Mouse (Mus musculus) liver, postnatal 0 days (tissue): ENCODE results near the gene Pard3. TPM values are rescaled to one million over a fixed set of nuclear protein-coding genes. Genes with fewer than 3 reads are reported as not detected.

ENCODE experiments used
- ATAC-seq: fragments of 200-750 bp; cut with Nextera tagmentation; 2 replicates; pipeline ENCODE4 v1.8.0; 2017; ENCODE audit warnings: mild to moderate bottlenecking, moderate library complexity
- DNase-seq: peaks from one replicate; pipeline ENCODE4 v3.0.0-alpha.2; 2016
- H3K27ac ChIP-seq: fragments of 300-500 bp; sonication (generic); 2 replicates; pipeline ENCODE4 v1.5.1; 2014; ENCODE audit warnings: antibody characterized with exemption, moderate library complexity, mild to moderate bottlenecking, low read depth
- H3K27me3 ChIP-seq: fragments of 300-500 bp; sonication (generic); 2 replicates; pipeline ENCODE4 v1.6.1; 2014; ENCODE audit warnings: low read length, control low read depth, mixed read lengths; ENCODE audit not compliant: insufficient read depth
- H3K36me3 ChIP-seq: fragments of 300-500 bp; sonication (generic); replicated peaks from 2 replicates; pipeline ENCODE4 v1.6.1; 2014; ENCODE audit warnings: mild to moderate bottlenecking, control low read depth, low read length, moderate library complexity, mixed read lengths; ENCODE audit not compliant: insufficient read depth
- H3K4me1 ChIP-seq: fragments of 300-500 bp; sonication (generic); 2 replicates; pipeline ENCODE4 v1.6.1; 2014; ENCODE audit warnings: antibody characterized with exemption, mild to moderate bottlenecking, control low read depth; ENCODE audit not compliant: insufficient read depth
- H3K4me2 ChIP-seq: fragments of 300-500 bp; sonication (generic); 2 replicates; pipeline ENCODE4 v1.6.1; 2014; ENCODE audit warnings: low read depth, mild to moderate bottlenecking, low read length, moderate library complexity, mixed read lengths
- H3K4me3 ChIP-seq: fragments of 300-500 bp; sonication (generic); 2 replicates; pipeline ENCODE4 v1.5.1; 2014; ENCODE audit warnings: low read depth, low read length
- H3K9ac ChIP-seq: fragments of 300-500 bp; sonication (generic); replicated peaks from 2 replicates; pipeline ENCODE4 v1.6.1; 2014; ENCODE audit warnings: mild to moderate bottlenecking, moderate library complexity
- H3K9me3 ChIP-seq: fragments of 300-500 bp; sonication (generic); 2 replicates; pipeline ENCODE4 v1.6.1; 2016; ENCODE audit warnings: mild to moderate bottlenecking, control low read depth, low read length, mixed read lengths
- CTCF ChIP-seq: sonication (generic); IDR thresholded peaks from 2 replicates; pipeline ENCODE4 v1.5.1; 2016; ENCODE audit warnings: antibody characterized with exemption, low read depth
- EP300 ChIP-seq: IDR thresholded peaks from 2 replicates; pipeline ENCODE4 v1.6.1; 2016; ENCODE audit warnings: antibody characterized with exemption, low read depth, mild to moderate bottlenecking
- WGBS: fragments of 180-500 bp; shearing (Covaris S2); extraction: QIAGEN DNeasy Blood & Tissue Kit; methylation state at CpG from one replicate; pipeline ENCODE4 v1.1.7; 2014; ENCODE audit not compliant: insufficient replicate concordance; 5-methylcytosine and 5-hydroxymethylcytosine counted together
- polyA plus RNA-seq: library from polyadenylated mRNA; unstranded; fragments of >200 nt; fragmentation: Nextera tagmentation; extraction: Ambion mirVana; gene quantifications from 2 replicates; pipeline ENCODE4 v1.2.1, GENCODE M21; 2015

The Pard3 gene
- polyA plus RNA-seq, 1 experiment from 2014 or later, result 10.2 TPM

GRCm38 (mm10) chr8:127269082-127269747 lies 205.5 kb downstream of the Pard3 start:
- Histone ChIP-seq H3K36me3 (no peaks in the 10 kb centered on the region), H3K9me3 (no peaks in the 10 kb centered on the region), H3K4me3 (no peak overlapping the region), H3K9ac (no peak overlapping the region), H3K27ac (no peak overlapping the region), H3K4me2 (no peak overlapping the region), H3K4me1 (peaks cover 3% of the 10 kb centered on the region; the same call in 1 of the 2 replicates), H3K27me3 (no peaks in the 10 kb centered on the region)
- 65% methylated on average over 2 of the region's 2 CpGs for WGBS
- DNase-seq, result no peak
- no peak for TF ChIP-seq CTCF
- no peak for ATAC-seq

DNA sequence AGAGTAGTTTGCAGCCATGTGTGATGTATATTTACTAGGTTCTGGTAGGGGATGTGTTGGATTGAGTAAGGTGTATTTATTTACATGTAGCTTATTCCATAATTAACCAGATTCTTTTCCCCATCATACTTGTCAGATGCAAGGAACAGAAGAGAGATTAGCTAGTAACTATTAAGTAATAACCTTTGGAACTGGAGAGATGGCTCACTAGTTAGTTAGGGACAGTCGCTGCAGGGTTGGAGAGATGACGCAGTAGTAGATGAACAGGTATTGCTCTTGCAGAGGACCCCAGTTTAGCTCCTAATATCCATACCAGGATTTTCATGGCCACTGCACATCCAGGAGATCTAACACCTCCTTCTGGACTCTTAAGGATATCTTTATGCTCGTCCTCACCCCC lies 207.5 kb downstream of the Pard3 start:
- 74% methylated on average over 3 of the region's 3 CpGs for WGBS

GRCm38 (mm10) chr8:127280299-127280974 lies 216.7 kb downstream of the Pard3 start:
- Histone ChIP-seq H3K4me1 (no peaks in the 10 kb centered on the region), H3K4me3 (no peak overlapping the region), H3K36me3 (no peaks in the 10 kb centered on the region), H3K4me2 (no peak overlapping the region), H3K27ac (no peak overlapping the region), H3K9ac (no peak overlapping the region), H3K27me3 (no peaks in the 10 kb centered on the region), H3K9me3 (no peaks in the 10 kb centered on the region)
- DNase-seq (no peak), ATAC-seq (no peak)
- no peak for TF ChIP-seq EP300
- TF ChIP-seq CTCF, result no peak
- WGBS, result 80% methylated on average over 7 of the region's 7 CpGs

More for the DNA sequence above, 207.5 kb downstream of the Pard3 start:
- Histone ChIP-seq H3K4me1 (peaks cover 2% of the 10 kb centered on the region; the same call in 1 of the 2 replicates), H3K27me3 (no peaks in the 10 kb centered on the region), H3K4me2 (no peak overlapping the region), H3K9me3 (no peaks in the 10 kb centered on the region), H3K4me3 (no peak overlapping the region), H3K27ac (no peak overlapping the region), H3K36me3 (no peaks in the 10 kb centered on the region), H3K9ac (no peak overlapping the region)
- ATAC-seq (no peak), DNase-seq (no peak)
- TF ChIP-seq EP300 (no peak), CTCF (no peak)

DNA sequence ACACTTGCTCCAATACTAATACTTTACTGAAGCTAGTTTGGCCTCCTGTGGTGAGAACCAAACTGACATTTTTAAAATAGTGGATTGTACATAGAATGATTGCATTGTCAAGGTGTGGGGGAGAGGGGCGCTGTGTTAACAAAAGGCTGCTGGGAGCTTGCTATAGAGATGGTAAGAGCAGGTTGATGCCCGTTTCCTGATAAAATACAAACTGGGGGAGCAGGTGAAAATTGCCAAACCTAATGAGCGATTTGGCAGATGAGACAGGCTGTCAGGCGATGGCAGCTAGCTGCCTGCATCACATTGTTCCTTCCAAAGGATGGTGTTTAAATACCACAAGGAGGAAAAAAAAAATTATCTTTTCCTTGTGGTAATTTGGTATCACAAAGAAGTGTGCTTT lies 217.3 kb downstream of the Pard3 start:
- WGBS, result 70% methylated on average over 4 of the region's 4 CpGs
- Histone ChIP-seq H3K27ac (no peak overlapping the region), H3K4me1 (no peaks in the 10 kb centered on the region), H3K9me3 (no peaks in the 10 kb centered on the region), H3K27me3 (no peaks in the 10 kb centered on the region), H3K4me3 (no peak overlapping the region), H3K4me2 (no peak overlapping the region), H3K9ac (no peak overlapping the region), H3K36me3 (no peaks in the 10 kb centered on the region)
- no peak for ATAC-seq
- no peak for TF ChIP-seq CTCF
- no peak for TF ChIP-seq EP300
- no peak for DNase-seq

DNA sequence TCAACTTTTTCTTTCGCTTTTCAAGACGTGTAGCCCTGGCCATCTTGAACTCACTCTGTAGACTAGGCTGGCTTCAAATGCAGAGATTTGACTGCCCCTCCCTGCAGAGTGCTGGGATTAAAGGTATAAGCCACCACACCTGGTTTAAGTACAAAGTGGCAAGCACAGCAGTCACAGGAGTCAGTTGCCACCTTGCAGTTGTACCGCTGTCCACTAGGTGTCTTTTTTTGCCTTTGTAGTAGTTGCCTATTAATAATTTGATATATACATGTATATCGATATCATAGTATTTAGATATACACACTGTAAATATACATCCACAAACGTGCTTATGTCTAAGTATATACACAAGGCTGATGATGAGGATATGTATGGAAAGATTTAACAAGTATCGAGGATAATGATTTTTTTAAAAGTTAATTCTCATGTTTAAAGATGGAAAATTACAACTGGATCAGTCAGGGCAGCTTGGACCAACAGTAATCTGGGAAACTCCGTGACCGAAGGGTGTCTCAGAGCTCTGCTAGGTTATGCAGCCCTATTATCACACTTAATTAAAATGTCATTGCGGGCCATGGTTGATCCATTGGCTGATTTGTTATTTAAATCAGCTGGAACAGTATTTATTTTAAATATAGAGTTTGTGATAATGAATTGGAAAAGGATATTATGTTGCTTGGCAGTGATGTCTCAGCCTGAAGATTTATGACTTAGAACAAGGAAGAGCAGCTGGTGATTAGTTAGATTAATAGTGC lies 220.9 kb downstream of the Pard3 start:
- DNase-seq, result no peak
- no peak for TF ChIP-seq EP300
- peak; percentile 35 for TF ChIP-seq CTCF
- no peak overlapping the region for H3K4me2 ChIP-seq
- WGBS, result 74% methylated on average over 9 of the region's 9 CpGs
- no peak overlapping the region for H3K27ac ChIP-seq
- no peaks in the 10 kb centered on the region for H3K4me1 ChIP-seq
- no peak overlapping the region for H3K9ac ChIP-seq
- no peak for ATAC-seq
- H3K9me3 ChIP-seq, result no peaks in the 10 kb centered on the region
- H3K36me3 ChIP-seq, result no peaks in the 10 kb centered on the region
- H3K27me3 ChIP-seq, result no peaks in the 10 kb centered on the region
- H3K4me3 ChIP-seq, result no peak overlapping the region

DNA sequence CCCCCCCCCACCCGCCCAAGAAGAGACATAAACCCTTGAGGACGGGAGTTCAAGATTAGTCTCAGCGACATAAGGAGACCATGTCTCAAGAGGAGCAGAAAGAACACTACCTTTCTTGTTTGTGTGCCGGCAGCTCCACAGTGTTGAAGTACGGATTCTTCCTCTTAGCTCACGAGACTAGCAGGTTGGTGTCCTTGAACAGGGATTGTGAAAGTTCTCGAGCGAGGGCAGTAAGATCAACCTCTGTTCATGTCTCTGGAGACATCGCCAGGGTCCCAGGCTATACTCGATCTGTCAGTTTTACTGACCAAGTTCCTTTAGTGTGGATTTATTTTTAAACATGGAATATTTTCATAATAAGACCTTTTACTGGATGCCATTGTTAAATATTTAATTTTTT lies 224.1 kb downstream of the Pard3 start:
- Histone ChIP-seq H3K36me3 (no peaks in the 10 kb centered on the region), H3K9ac (no peak overlapping the region), H3K27ac (no peak overlapping the region), H3K4me1 (no peaks in the 10 kb centered on the region), H3K9me3 (no peaks in the 10 kb centered on the region), H3K4me2 (no peak overlapping the region), H3K27me3 (no peaks in the 10 kb centered on the region), H3K4me3 (no peak overlapping the region)
- TF ChIP-seq EP300 (no peak), CTCF (no peak)
- WGBS, result 64% methylated on average over 10 of the region's 10 CpGs
- DNase-seq (no peak), ATAC-seq (no peak)
